Mouse (Mus musculus): Measurements from ENCODE around the gene Tbc1d1. TPM values are rescaled to one million over a fixed set of nuclear protein-coding genes. Genes with fewer than 3 reads are reported as not detected.
A peak's percentile ranks its signal among the peaks of the same experiment; 100 is the strongest.
"Not testable (repeated sequence)": the region's sequence is repeated elsewhere in the genome, so short reads cannot be mapped to it uniquely, and the experiment has no call there.

The Tbc1d1 gene
- polyA plus RNA-seq, 1 experiment from 2014 or later = 11.5 TPM

DNA sequence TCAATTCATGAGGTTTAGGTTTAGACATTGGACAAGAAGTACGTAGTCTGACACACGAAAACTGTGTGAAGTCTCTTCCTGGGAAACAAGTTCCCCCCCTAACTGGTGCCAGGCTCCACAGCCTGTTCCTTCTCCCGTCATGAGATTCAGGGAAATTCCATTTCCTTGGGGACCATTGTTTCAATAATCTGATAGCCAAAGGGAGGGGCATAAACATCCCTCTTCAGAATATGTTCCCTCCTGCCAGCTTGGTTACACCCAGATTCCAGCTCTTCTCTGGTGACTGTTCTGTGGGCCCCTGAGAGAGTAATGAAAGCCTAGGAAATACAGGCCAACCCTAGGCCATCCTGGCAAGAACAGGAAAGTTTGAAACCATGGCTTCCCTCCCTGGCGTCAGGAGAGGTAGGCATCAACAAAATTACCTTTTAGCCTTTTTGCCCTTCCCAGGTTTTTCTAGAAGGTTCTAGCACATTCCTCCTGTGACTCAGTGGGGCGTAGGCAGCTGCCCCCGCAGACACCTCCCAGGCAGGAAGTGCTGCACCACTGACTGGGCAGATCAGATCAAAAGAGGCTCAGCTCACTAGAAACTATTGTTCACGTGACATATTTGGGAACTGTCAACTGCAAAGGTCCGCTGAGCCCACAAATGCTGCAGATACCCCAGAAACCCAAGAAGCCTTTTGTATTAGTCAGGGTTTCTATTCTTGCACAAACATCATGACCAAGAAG is 204.2 kb downstream of the Tbc1d1 start:
- no peaks in the 10 kb centered on the region for H3K27me3 ChIP-seq (ENCODE audit: control insufficient read depth, insufficient read depth, low read length)
- TF ChIP-seq EP300 (optimal IDR thresholded peaks at IDR 0.05) (no peak), CTCF (IDR thresholded peaks at IDR 0.05; ENCODE audit: low read depth) (no peak)
- peaks cover 10% of the 10 kb centered on the region for H3K4me1 ChIP-seq (replicated peaks; ENCODE audit: control insufficient read depth, insufficient read depth)
- no peaks in the 10 kb centered on the region for H3K9me3 ChIP-seq (ENCODE audit: control insufficient read depth, low read length)
- no peak overlapping the region for H3K9ac ChIP-seq (ENCODE audit: low read length)
- WGBS = 65% methylated on average over 8 of the region's 8 CpGs
- peak overlapping the region; percentile 82 for H3K27ac ChIP-seq (replicated peaks)
- H3K4me3 ChIP-seq (ENCODE audit: low read depth, low read length) = no peak overlapping the region
- ATAC-seq (ENCODE audit: low FRiP score, low TSS enrichment) (peak; percentile 43; the same call in 1 of the 2 replicates), DNase-seq (ENCODE audit: low spot score) (no peak)
- H3K4me2 ChIP-seq (replicated peaks; ENCODE audit: low read depth) = no peak overlapping the region
- no peaks in the 10 kb centered on the region for H3K36me3 ChIP-seq (ENCODE audit: control insufficient read depth, insufficient read depth, low read length)

DNA sequence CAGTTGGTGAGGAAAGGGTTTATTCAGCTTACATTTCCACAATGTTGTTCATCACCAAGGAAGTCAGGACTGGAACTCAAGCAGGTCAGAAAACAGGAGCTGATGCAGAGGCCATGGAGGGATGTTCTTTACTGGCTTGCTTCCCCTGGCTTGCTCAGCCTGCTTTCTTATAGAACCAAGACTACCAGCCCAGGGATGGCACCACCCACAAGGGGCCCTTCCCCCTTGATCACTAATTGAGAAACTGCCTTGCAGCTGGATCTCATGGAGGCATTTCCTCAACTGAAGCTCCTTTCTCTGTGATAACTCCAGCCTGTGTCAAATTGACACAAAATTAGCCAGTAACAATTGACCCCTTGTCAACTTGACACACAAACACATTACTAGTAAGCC is 204.8 kb downstream of the Tbc1d1 start:
- H3K4me1 ChIP-seq (replicated peaks; ENCODE audit: control insufficient read depth, insufficient read depth) = peaks cover 15% of the 10 kb centered on the region
- not testable (repeated sequence) for ATAC-seq (ENCODE audit: low FRiP score, low TSS enrichment)

GRCm38 (mm10) chr5:64363859-64364406 is 207.8 kb downstream of the Tbc1d1 start:
- ATAC-seq (ENCODE audit: low FRiP score, low TSS enrichment) = no peak
- H3K4me2 ChIP-seq (replicated peaks; ENCODE audit: low read depth) = peak overlapping the region; percentile 24; the same call in 1 of the 2 replicates
- TF ChIP-seq EP300 (optimal IDR thresholded peaks at IDR 0.05) = no peak
- TF ChIP-seq CTCF (IDR thresholded peaks at IDR 0.05; ENCODE audit: low read depth) = no peak
- H3K36me3 ChIP-seq (ENCODE audit: control insufficient read depth, insufficient read depth, low read length) = no peaks in the 10 kb centered on the region
- H3K27me3 ChIP-seq (ENCODE audit: control insufficient read depth, insufficient read depth, low read length) = no peaks in the 10 kb centered on the region
- no peak for DNase-seq (ENCODE audit: low spot score)
- WGBS = 35% methylated on average over 5 of the region's 5 CpGs
- peak overlapping the region; percentile 88 for H3K27ac ChIP-seq (replicated peaks)
- peaks cover 21% of the 10 kb centered on the region for H3K4me1 ChIP-seq (replicated peaks; ENCODE audit: control insufficient read depth, insufficient read depth)
- 0 out of 2 replicates have a peak overlapping the region, but pooled peaks have one; percentile 27 for H3K9ac ChIP-seq (ENCODE audit: low read length)
- no peaks in the 10 kb centered on the region for H3K9me3 ChIP-seq (ENCODE audit: control insufficient read depth, low read length)
- no peak overlapping the region for H3K4me3 ChIP-seq (ENCODE audit: low read depth, low read length)

More for the DNA sequence above, 204.8 kb downstream of the Tbc1d1 start:
- not testable (repeated sequence) for H3K27me3 ChIP-seq (ENCODE audit: control insufficient read depth, insufficient read depth, low read length); H3K9ac ChIP-seq (ENCODE audit: low read length); DNase-seq (ENCODE audit: low spot score); H3K9me3 ChIP-seq (ENCODE audit: control insufficient read depth, low read length); H3K4me3 ChIP-seq (ENCODE audit: low read depth, low read length); H3K36me3 ChIP-seq (ENCODE audit: control insufficient read depth, insufficient read depth, low read length); H3K4me2 ChIP-seq (replicated peaks; ENCODE audit: low read depth)
- peak overlapping the region; percentile 82; the same call in 1 of the 2 replicates for H3K27ac ChIP-seq (replicated peaks)

DNA sequence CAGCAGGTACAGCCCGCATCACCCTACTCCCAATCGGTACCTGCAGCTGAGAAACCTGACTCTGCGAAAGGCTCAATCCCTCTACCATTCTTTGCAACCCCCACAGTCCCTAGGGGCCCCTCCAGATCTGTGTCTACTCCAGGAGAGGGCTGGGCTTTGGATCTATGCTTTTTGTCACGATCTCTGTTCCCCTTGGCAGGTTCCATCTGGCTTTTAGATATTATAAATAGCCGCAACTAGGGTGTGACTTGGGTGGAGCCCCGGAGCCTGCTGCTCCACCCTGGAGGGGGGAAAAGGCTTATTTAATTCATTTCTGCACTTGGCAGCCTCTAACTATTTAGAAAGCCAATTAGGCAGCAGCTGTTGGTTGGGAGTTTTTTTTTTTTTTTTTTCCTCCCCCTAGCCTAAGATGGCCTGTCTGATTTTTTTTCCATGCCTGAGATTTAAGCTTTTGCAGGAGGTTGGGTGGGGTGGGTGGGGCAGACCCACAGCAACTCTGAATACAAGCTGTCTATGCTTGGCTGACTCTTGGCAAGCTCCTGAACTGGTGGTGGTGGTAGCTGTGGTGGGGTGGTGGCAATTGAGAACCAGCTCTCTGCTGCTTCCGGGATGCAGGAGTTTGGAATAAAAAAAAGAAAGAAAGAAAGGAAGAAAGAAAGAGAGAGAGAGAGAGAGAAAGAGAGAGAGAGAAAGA is 208.5 kb downstream of the Tbc1d1 start:
- Histone ChIP-seq H3K9me3 (ENCODE audit: control insufficient read depth, low read length) (no peaks in the 10 kb centered on the region), H3K4me3 (ENCODE audit: low read depth, low read length) (no peak overlapping the region), H3K27me3 (ENCODE audit: control insufficient read depth, insufficient read depth, low read length) (no peaks in the 10 kb centered on the region), H3K27ac (replicated peaks) (peak overlapping the region; percentile 88), H3K36me3 (ENCODE audit: control insufficient read depth, insufficient read depth, low read length) (no peaks in the 10 kb centered on the region), H3K4me1 (replicated peaks; ENCODE audit: control insufficient read depth, insufficient read depth) (peaks cover 21% of the 10 kb centered on the region), H3K4me2 (replicated peaks; ENCODE audit: low read depth) (peak overlapping the region; percentile 24; the same call in 1 of the 2 replicates), H3K9ac (ENCODE audit: low read length) (0 out of 2 replicates have a peak overlapping the region, but pooled peaks have one; percentile 27)
- ATAC-seq (ENCODE audit: low FRiP score, low TSS enrichment) (peak; percentile 69), DNase-seq (ENCODE audit: low spot score) (no peak)
- WGBS = 12% methylated on average over 7 of the region's 7 CpGs
- no peak for TF ChIP-seq CTCF (IDR thresholded peaks at IDR 0.05; ENCODE audit: low read depth)
- TF ChIP-seq EP300 (optimal IDR thresholded peaks at IDR 0.05) = peak; percentile 77

- no peak for DNase-seq (ENCODE audit: low spot score)
- peak overlapping the region; percentile 75 for H3K27ac ChIP-seq (replicated peaks)
- TF ChIP-seq EP300 (optimal IDR thresholded peaks at IDR 0.05) (no peak), CTCF (IDR thresholded peaks at IDR 0.05; ENCODE audit: low read depth) (no peak)
Measured at GRCm38 (mm10) chr5:64365187-64366066, 209.3 kb downstream of the Tbc1d1 start.

More at GRCm38 (mm10) chr5:64365187-64366066, 209.3 kb downstream of the Tbc1d1 start:
- Histone ChIP-seq H3K4me2 (replicated peaks; ENCODE audit: low read depth) (no peak overlapping the region), H3K4me1 (replicated peaks; ENCODE audit: control insufficient read depth, insufficient read depth) (peaks cover 19% of the 10 kb centered on the region), H3K9ac (ENCODE audit: low read length) (no peak overlapping the region; the same call in 1 of the 2 replicates), H3K9me3 (ENCODE audit: control insufficient read depth, low read length) (no peaks in the 10 kb centered on the region), H3K4me3 (ENCODE audit: low read depth, low read length) (no peak overlapping the region), H3K27me3 (ENCODE audit: control insufficient read depth, insufficient read depth, low read length) (no peaks in the 10 kb centered on the region), H3K36me3 (ENCODE audit: control insufficient read depth, insufficient read depth, low read length) (no peaks in the 10 kb centered on the region)
- WGBS = 57% methylated on average over 11 of the region's 11 CpGs
- peak; percentile 38; the same call in 1 of the 2 replicates for ATAC-seq (ENCODE audit: low FRiP score, low TSS enrichment)
